Mouse (Mus musculus): ENCODE measurements around the gene Hk2. TPM values are rescaled to one million over a fixed set of nuclear protein-coding genes. Genes with fewer than 3 reads are reported as not detected.
"Not testable (repeated sequence)": the region's sequence is repeated elsewhere in the genome, so short reads cannot be mapped to it uniquely, and the experiment has no call there.

Hk2 gene
- polyA plus RNA-seq, 1 experiment from 2014 or later = 24.2 TPM

DNA sequence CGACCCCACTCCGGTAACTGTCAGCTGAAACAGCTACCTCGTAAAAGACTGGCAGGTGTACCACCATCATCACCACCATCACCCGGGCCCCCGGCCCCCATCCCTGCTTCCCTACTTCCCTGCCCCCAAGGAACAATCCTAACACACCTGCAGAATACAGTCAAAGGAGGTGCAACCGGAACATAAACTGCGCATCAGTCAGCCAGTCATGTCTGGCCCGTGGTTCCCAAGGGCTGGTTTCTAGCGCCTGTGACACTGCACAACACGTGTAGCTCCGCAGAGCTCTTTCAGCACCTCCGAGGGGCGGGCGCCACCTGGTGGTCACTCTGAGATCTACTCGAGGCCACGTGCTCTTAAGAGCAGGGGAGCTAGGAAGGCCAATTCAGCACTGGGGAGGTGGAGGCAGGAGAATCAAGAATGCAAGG is 71.6 kb downstream of the Hk2 start:
- 33% methylated on average over 16 of the region's 16 CpGs for WGBS
- ATAC-seq (ENCODE audit: insufficient read depth, low FRiP score) = peak; percentile 59; the same call in 1 of the 2 replicates
- Histone ChIP-seq H3K36me3 (ENCODE audit: control insufficient read depth, insufficient read depth, low read length) (no peaks in the 10 kb centered on the region), H3K27me3 (ENCODE audit: control insufficient read depth, insufficient read depth, low read length) (no peaks in the 10 kb centered on the region), H3K4me3 (replicated peaks; ENCODE audit: low read length) (no peak overlapping the region), H3K9ac (ENCODE audit: low read length) (no peak overlapping the region), H3K4me1 (ENCODE audit: control insufficient read depth, insufficient read depth, low read length) (no peaks in the 10 kb centered on the region), H3K4me2 (ENCODE audit: low read depth, low read length) (no peak overlapping the region), H3K27ac (ENCODE audit: low read length) (no peak overlapping the region), H3K9me3 (replicated peaks; ENCODE audit: control insufficient read depth, low read length) (no peaks in the 10 kb centered on the region)

DNA sequence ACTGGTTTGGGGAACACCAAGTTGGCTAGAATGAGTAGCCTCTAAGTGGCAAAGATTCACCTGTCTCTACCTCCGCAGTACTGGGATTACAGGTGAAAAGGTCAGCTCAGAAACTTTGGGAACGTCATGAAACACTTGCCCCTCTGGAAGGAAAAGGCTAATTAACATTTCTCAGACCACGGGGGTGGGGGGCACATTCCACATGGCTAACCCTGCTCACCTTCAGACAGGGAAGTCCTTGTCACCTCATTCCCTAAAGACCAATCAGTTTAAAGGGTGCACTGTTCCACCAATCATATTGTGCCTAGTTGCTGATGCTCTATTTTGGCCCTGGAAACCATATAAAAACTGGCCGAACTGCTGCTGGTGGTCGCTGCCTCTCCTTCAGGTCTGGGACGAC is 73.0 kb downstream of the Hk2 start:
- no peak overlapping the region for H3K4me3 ChIP-seq (replicated peaks; ENCODE audit: low read length)
- H3K36me3 ChIP-seq (ENCODE audit: control insufficient read depth, insufficient read depth, low read length) = no peaks in the 10 kb centered on the region
- no peak overlapping the region for H3K27ac ChIP-seq (ENCODE audit: low read length)
- no peaks in the 10 kb centered on the region for H3K4me1 ChIP-seq (ENCODE audit: control insufficient read depth, insufficient read depth, low read length)
- no peak overlapping the region for H3K9ac ChIP-seq (ENCODE audit: low read length)
- no peak overlapping the region for H3K4me2 ChIP-seq (ENCODE audit: low read depth, low read length)
- ATAC-seq (ENCODE audit: insufficient read depth, low FRiP score) = no peak
- H3K9me3 ChIP-seq (replicated peaks; ENCODE audit: control insufficient read depth, low read length) = no peaks in the 10 kb centered on the region
- 70% methylated on average over 6 of the region's 6 CpGs for WGBS
- H3K27me3 ChIP-seq (ENCODE audit: control insufficient read depth, insufficient read depth, low read length) = no peaks in the 10 kb centered on the region

DNA sequence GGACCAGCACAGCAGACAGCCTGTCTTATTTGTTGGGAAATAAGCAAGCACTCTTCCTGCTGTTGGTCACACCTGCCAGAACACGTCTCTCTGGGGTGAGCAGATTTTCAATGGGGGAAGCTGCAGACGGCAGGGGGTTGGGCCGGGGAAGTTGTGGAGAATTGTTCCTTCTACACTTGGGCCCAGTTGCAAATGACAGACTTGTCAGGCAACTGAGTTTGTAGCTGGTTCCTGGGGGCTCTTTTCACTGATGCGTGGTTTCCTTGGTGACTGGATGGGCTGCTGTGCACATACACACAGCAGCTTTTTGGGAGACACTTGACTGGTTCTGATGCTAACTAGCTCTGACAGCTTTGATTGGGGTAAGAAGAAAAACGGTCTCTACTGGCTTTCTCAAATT is 74.4 kb downstream of the Hk2 start:
- Histone ChIP-seq H3K36me3 (ENCODE audit: control insufficient read depth, insufficient read depth, low read length) (no peaks in the 10 kb centered on the region), H3K9me3 (replicated peaks; ENCODE audit: control insufficient read depth, low read length) (no peaks in the 10 kb centered on the region), H3K4me1 (ENCODE audit: control insufficient read depth, insufficient read depth, low read length) (no peaks in the 10 kb centered on the region), H3K27me3 (ENCODE audit: control insufficient read depth, insufficient read depth, low read length) (no peaks in the 10 kb centered on the region), H3K27ac (ENCODE audit: low read length) (no peak overlapping the region), H3K4me2 (ENCODE audit: low read depth, low read length) (no peak overlapping the region), H3K9ac (ENCODE audit: low read length) (no peak overlapping the region), H3K4me3 (replicated peaks; ENCODE audit: low read length) (no peak overlapping the region)
- ATAC-seq (ENCODE audit: insufficient read depth, low FRiP score) = no peak
- 44% methylated on average over 5 of the region's 5 CpGs for WGBS

DNA sequence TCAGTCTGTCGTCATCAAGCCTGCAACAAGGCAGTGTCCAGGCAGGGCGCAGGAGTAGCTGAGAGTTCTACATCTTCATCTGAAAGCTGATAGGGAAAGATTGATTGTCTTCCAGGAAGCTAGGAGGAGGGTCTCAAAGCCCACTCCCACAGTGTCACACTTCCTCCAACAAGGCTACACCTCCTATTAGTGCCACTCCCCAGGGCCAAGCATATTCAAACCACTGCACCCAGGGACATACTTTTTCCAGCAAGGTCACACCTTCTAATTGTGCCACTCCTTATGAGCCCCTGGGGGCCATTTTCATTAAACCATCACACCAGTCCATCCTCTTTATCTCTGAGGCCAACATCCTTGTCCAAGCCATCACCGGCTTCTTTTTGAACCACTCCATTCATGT is 77.5 kb downstream of the Hk2 start:
- Histone ChIP-seq H3K27ac (ENCODE audit: low read length) (no peak overlapping the region), H3K27me3 (ENCODE audit: control insufficient read depth, insufficient read depth, low read length) (no peaks in the 10 kb centered on the region), H3K4me1 (ENCODE audit: control insufficient read depth, insufficient read depth, low read length) (no peaks in the 10 kb centered on the region), H3K4me2 (ENCODE audit: low read depth, low read length) (no peak overlapping the region), H3K36me3 (ENCODE audit: control insufficient read depth, insufficient read depth, low read length) (no peaks in the 10 kb centered on the region), H3K9ac (ENCODE audit: low read length) (no peak overlapping the region), H3K9me3 (replicated peaks; ENCODE audit: control insufficient read depth, low read length) (no peaks in the 10 kb centered on the region), H3K4me3 (replicated peaks; ENCODE audit: low read length) (no peak overlapping the region)
- 84% methylated on average over 3 of the region's 3 CpGs for WGBS
- ATAC-seq (ENCODE audit: insufficient read depth, low FRiP score) = no peak

DNA sequence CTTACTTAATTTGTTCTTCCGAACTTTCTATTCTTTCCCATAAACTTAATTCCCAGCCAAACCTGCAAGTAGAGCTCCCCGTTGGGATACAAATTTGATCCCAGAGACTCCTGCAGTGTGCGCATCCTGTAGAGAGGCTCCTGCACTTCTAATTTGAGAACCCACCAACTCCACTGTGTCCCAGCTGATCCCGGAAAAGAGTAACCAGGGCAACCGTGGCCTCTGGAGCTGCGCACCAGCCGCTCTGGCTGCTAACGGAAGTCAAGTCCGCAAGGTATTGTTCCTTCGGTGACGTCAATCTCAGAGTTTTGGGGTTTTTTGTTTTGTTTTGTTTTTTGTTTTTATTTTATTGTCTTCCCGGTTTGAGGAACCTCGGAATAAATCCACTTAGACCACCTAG is 79.6 kb downstream of the Hk2 start:
- Histone ChIP-seq H3K27ac (ENCODE audit: low read length) (no peak overlapping the region), H3K36me3 (ENCODE audit: control insufficient read depth, insufficient read depth, low read length) (no peaks in the 10 kb centered on the region), H3K27me3 (ENCODE audit: control insufficient read depth, insufficient read depth, low read length) (no peaks in the 10 kb centered on the region), H3K4me3 (replicated peaks; ENCODE audit: low read length) (no peak overlapping the region), H3K9me3 (replicated peaks; ENCODE audit: control insufficient read depth, low read length) (no peaks in the 10 kb centered on the region), H3K4me1 (ENCODE audit: control insufficient read depth, insufficient read depth, low read length) (no peaks in the 10 kb centered on the region), H3K4me2 (ENCODE audit: low read depth, low read length) (no peak overlapping the region), H3K9ac (ENCODE audit: low read length) (no peak overlapping the region)
- ATAC-seq (ENCODE audit: insufficient read depth, low FRiP score) = no peak
- WGBS = 46% methylated on average over 13 of the region's 13 CpGs

DNA sequence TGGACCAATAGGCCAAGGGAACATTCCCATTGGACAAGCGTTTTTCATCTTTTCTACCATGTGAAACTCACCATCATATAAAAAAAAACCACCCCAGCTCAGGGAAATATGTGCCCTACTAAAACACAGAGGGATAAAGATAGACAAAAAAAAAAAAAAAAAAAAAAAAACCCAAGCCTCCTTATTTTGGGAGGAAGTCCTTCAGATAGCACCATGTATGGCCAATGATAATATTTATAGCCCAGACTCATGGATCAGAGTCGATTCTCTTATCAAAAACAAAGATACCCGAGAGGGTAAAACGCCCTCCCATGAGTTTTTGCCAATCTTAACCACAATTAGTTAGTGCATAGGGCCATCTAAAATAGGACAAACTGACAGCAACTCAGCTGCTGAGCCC is 84.8 kb downstream of the Hk2 start:
- Histone ChIP-seq H3K4me2 (ENCODE audit: low read depth, low read length) (no peak overlapping the region), H3K27ac (ENCODE audit: low read length) (no peak overlapping the region), H3K4me3 (replicated peaks; ENCODE audit: low read length) (no peak overlapping the region), H3K9ac (ENCODE audit: low read length) (no peak overlapping the region), H3K9me3 (replicated peaks; ENCODE audit: control insufficient read depth, low read length) (no peaks in the 10 kb centered on the region), H3K4me1 (ENCODE audit: control insufficient read depth, insufficient read depth, low read length) (no peaks in the 10 kb centered on the region), H3K36me3 (ENCODE audit: control insufficient read depth, insufficient read depth, low read length) (no peaks in the 10 kb centered on the region), H3K27me3 (ENCODE audit: control insufficient read depth, insufficient read depth, low read length) (no peaks in the 10 kb centered on the region)
- WGBS = 85% methylated on average over 4 of the region's 4 CpGs
- ATAC-seq (ENCODE audit: insufficient read depth, low FRiP score) = no peak

DNA sequence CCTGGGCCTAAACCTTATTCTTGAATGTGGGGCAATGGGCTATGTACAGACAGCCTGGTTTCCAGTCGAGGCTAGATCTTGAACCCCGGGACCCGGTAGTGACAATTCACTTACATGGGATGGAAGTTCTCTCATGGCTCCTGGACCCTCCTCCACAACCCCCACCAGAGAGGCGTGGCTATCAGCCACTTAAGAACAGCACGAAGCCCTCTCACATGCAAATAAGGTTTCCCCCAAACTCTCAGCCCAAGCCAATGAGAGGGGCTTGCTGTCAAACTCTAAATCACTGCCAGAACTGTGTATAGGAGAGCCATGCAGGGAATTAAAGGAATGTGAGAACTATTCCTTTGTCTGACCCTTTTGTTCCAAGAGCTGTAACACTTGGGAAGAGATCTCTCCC is 85.7 kb downstream of the Hk2 start:
- H3K27me3 ChIP-seq (ENCODE audit: control insufficient read depth, insufficient read depth, low read length); H3K4me2 ChIP-seq (ENCODE audit: low read depth, low read length); H3K9ac ChIP-seq (ENCODE audit: low read length); H3K9me3 ChIP-seq (replicated peaks; ENCODE audit: control insufficient read depth, low read length); H3K4me1 ChIP-seq (ENCODE audit: control insufficient read depth, insufficient read depth, low read length); H3K27ac ChIP-seq (ENCODE audit: low read length); ATAC-seq (ENCODE audit: insufficient read depth, low FRiP score); H3K4me3 ChIP-seq (replicated peaks; ENCODE audit: low read length); H3K36me3 ChIP-seq (ENCODE audit: control insufficient read depth, insufficient read depth, low read length): not testable (repeated sequence)
- WGBS = 69% methylated on average over 5 of the region's 5 CpGs

DNA sequence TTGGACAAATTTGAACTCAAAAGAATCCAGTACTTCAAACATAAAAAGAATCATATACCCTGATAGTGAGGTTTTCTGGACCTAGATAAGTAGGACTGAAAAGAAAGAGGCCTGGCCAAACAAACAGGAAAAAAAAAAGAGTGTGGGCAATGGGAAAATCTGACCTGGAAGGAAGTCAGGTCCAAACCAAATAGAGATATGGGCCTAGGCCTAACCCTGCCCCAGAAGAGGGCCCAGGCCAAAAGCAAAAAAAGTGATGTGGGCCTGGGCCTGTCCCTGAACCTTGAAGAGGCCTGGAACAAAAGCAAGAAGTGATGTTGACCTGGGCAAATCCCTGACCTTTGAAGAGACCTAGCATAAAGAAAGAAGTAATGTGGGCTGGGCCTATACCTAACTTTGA is 90.1 kb downstream of the Hk2 start:
- Histone ChIP-seq H3K27ac (ENCODE audit: low read length) (no peak overlapping the region), H3K9me3 (replicated peaks; ENCODE audit: control insufficient read depth, low read length) (no peaks in the 10 kb centered on the region), H3K4me1 (ENCODE audit: control insufficient read depth, insufficient read depth, low read length) (no peaks in the 10 kb centered on the region), H3K4me3 (replicated peaks; ENCODE audit: low read length) (no peak overlapping the region), H3K27me3 (ENCODE audit: control insufficient read depth, insufficient read depth, low read length) (no peaks in the 10 kb centered on the region), H3K36me3 (ENCODE audit: control insufficient read depth, insufficient read depth, low read length) (no peaks in the 10 kb centered on the region), H3K4me2 (ENCODE audit: low read depth, low read length) (no peak overlapping the region), H3K9ac (ENCODE audit: low read length) (no peak overlapping the region)
- ATAC-seq (ENCODE audit: insufficient read depth, low FRiP score) = no peak

DNA sequence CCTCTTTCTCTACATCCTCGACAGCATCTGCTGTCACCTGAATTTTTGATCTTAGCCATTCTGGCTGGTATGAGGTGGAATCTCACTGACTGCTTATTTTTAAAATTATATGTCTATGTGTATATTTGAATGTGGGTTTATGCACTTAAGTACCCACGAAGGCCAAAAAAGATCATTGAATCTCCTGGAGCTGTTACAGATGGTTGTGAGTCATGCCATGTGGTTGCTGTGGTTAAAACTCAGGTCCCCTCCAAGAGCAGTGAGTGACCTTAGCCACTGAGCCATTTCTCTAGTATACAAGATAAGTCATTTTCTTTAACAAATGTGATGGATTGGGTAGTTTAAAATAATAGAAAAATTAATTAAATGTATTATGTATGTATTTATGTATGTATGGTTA is 95.0 kb downstream of the Hk2 start:
- not testable (repeated sequence) for ATAC-seq (ENCODE audit: insufficient read depth, low FRiP score); H3K4me1 ChIP-seq (ENCODE audit: control insufficient read depth, insufficient read depth, low read length); H3K36me3 ChIP-seq (ENCODE audit: control insufficient read depth, insufficient read depth, low read length); H3K27me3 ChIP-seq (ENCODE audit: control insufficient read depth, insufficient read depth, low read length); H3K4me2 ChIP-seq (ENCODE audit: low read depth, low read length); H3K27ac ChIP-seq (ENCODE audit: low read length); H3K4me3 ChIP-seq (replicated peaks; ENCODE audit: low read length); H3K9ac ChIP-seq (ENCODE audit: low read length); H3K9me3 ChIP-seq (replicated peaks; ENCODE audit: control insufficient read depth, low read length)
- 75% methylated on average over 2 of the region's 2 CpGs for WGBS

DNA sequence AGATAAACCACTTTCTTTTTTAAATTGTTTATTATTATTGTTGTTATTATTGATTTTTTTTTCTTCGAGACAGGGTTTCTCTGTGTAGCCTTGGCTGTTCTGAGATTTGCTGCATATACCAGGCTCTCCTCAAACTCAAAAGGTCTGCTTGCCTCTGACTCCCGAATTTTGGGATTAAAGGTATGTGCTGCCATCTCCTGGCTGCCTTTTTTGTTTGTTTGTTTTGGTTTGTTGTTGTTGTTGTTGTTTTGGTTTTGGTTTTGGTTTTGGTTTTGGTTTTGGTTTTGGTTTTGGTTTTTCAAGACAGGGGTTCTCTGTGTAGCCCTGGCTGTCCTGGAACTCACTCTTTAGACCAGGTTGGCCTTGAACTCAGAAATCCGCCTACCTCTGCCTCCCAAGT is 96.6 kb downstream of the Hk2 start:
- not testable (repeated sequence) for H3K36me3 ChIP-seq (ENCODE audit: control insufficient read depth, insufficient read depth, low read length); H3K4me1 ChIP-seq (ENCODE audit: control insufficient read depth, insufficient read depth, low read length); H3K27ac ChIP-seq (ENCODE audit: low read length); H3K9me3 ChIP-seq (replicated peaks; ENCODE audit: control insufficient read depth, low read length); H3K9ac ChIP-seq (ENCODE audit: low read length); ATAC-seq (ENCODE audit: insufficient read depth, low FRiP score); H3K4me3 ChIP-seq (replicated peaks; ENCODE audit: low read length); H3K4me2 ChIP-seq (ENCODE audit: low read depth, low read length); H3K27me3 ChIP-seq (ENCODE audit: control insufficient read depth, insufficient read depth, low read length)
- 71% methylated on average over 3 of the region's 3 CpGs for WGBS
